Mouse (Mus musculus): ENCODE measurements around the gene Abca4. TPM values are rescaled to one million over a fixed set of nuclear protein-coding genes. Genes with fewer than 3 reads are reported as not detected.
A peak's percentile ranks its signal among the peaks of the same experiment; 100 is the strongest.

The Abca4 gene
- polyA plus RNA-seq, 1 experiment from 2014 or later = 0.44 TPM

DNA sequence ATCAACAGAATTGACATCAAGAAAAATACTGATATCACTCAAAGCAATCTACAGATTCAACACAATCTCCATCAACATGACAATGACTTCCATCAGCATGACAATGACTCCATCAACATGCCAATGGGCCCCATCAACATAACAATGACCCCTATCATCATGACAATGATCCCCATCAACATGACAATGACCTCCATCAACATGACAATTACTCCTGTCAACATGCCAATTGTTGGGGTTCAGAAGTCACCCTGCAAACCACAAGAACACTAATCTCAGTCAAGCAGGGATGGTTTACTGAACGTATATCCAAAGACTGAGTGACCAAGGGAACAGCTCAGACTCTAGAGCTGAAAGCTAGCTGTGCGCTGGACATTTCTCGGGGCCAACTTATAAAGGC lies 101.2 kb downstream of the Abca4 start:
- H3K4me3 ChIP-seq (ENCODE audit: low read depth, low read length) = no peak overlapping the region
- no peak overlapping the region for H3K27ac ChIP-seq (replicated peaks)
- H3K27me3 ChIP-seq (ENCODE audit: control insufficient read depth, insufficient read depth, low read length) = no peaks in the 10 kb centered on the region
- H3K9ac ChIP-seq (ENCODE audit: low read length) = no peak overlapping the region
- H3K36me3 ChIP-seq (ENCODE audit: control insufficient read depth, insufficient read depth, low read length) = no peaks in the 10 kb centered on the region
- no peak for TF ChIP-seq EP300 (optimal IDR thresholded peaks at IDR 0.05)
- TF ChIP-seq CTCF (IDR thresholded peaks at IDR 0.05; ENCODE audit: low read depth) = no peak
- WGBS = 92% methylated on average over 3 of the region's 3 CpGs
- no peak for DNase-seq (ENCODE audit: low spot score)
- no peak for ATAC-seq (ENCODE audit: low FRiP score, low TSS enrichment)
- H3K4me2 ChIP-seq (replicated peaks; ENCODE audit: low read depth) = no peak overlapping the region
- no peaks in the 10 kb centered on the region for H3K4me1 ChIP-seq (replicated peaks; ENCODE audit: control insufficient read depth, insufficient read depth)
- H3K9me3 ChIP-seq (ENCODE audit: control insufficient read depth, low read length) = no peaks in the 10 kb centered on the region

DNA sequence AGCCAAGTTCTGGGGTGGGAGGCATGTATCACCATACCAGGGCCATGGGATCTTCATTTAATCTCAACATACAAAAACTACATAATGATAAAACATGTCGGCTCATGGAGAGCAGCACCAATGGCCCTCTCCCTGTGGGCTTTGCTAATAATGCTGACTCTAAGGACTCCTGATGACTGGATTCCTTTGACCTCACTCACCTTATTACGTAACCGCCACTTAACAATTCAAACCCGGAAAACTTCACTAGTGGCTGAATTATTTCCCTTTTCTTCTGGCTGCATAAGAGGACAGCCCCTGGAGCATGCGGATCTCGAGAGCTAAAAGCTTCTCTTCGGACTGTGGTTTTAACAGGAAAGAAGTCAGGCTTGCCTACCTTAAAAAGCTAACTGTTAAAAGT lies 106.6 kb downstream of the Abca4 start:
- Histone ChIP-seq H3K4me3 (ENCODE audit: low read depth, low read length) (no peak overlapping the region), H3K4me2 (replicated peaks; ENCODE audit: low read depth) (no peak overlapping the region), H3K27ac (replicated peaks) (no peak overlapping the region), H3K9ac (ENCODE audit: low read length) (no peak overlapping the region), H3K9me3 (ENCODE audit: control insufficient read depth, low read length) (no peaks in the 10 kb centered on the region), H3K36me3 (ENCODE audit: control insufficient read depth, insufficient read depth, low read length) (no peaks in the 10 kb centered on the region), H3K27me3 (ENCODE audit: control insufficient read depth, insufficient read depth, low read length) (no peaks in the 10 kb centered on the region), H3K4me1 (replicated peaks; ENCODE audit: control insufficient read depth, insufficient read depth) (no peaks in the 10 kb centered on the region)
- WGBS = 75% methylated on average over 7 of the region's 7 CpGs
- DNase-seq (ENCODE audit: low spot score) (no peak), ATAC-seq (ENCODE audit: low FRiP score, low TSS enrichment) (no peak)
- no peak for TF ChIP-seq EP300 (optimal IDR thresholded peaks at IDR 0.05)
- no peak for TF ChIP-seq CTCF (IDR thresholded peaks at IDR 0.05; ENCODE audit: low read depth)

- Histone ChIP-seq H3K36me3 (ENCODE audit: control insufficient read depth, insufficient read depth, low read length) (no peaks in the 10 kb centered on the region), H3K27me3 (ENCODE audit: control insufficient read depth, insufficient read depth, low read length) (no peaks in the 10 kb centered on the region), H3K4me3 (ENCODE audit: low read depth, low read length) (no peak overlapping the region), H3K27ac (replicated peaks) (no peak overlapping the region), H3K9ac (ENCODE audit: low read length) (no peak overlapping the region), H3K4me1 (replicated peaks; ENCODE audit: control insufficient read depth, insufficient read depth) (no peaks in the 10 kb centered on the region), H3K9me3 (ENCODE audit: control insufficient read depth, low read length) (no peaks in the 10 kb centered on the region), H3K4me2 (replicated peaks; ENCODE audit: low read depth) (no peak overlapping the region)
- DNase-seq (ENCODE audit: low spot score) (no peak), ATAC-seq (ENCODE audit: low FRiP score, low TSS enrichment) (no peak; the same call in 1 of the 2 replicates)
- TF ChIP-seq EP300 (optimal IDR thresholded peaks at IDR 0.05) (no peak), CTCF (IDR thresholded peaks at IDR 0.05; ENCODE audit: low read depth) (no peak)
- WGBS = 34% methylated on average over 4 of the region's 4 CpGs
These were observed 108.2 kb downstream of the Abca4 start for GRCm38 (mm10) chr3:122152431-122152830.

DNA sequence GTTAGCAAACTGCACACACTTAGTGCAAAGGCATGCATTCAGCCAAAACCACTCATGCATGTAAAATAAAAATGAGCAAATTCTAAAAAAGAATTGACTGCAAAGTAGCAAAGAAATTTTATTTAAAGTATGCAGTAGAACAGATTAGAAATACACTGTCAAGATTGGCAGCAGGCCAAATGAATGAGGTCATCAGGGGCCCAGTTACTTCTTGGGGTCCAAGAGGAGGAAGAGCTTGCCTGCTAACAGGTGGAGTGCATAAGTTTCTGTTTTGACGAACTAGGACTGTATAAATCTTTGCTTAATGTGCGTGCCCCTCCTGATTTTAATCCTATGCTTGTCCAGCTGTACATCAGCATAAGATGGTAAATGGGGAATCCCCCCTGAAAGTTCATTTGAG lies 109.8 kb downstream of the Abca4 start:
- Histone ChIP-seq H3K4me3 (ENCODE audit: low read depth, low read length) (no peak overlapping the region), H3K36me3 (ENCODE audit: control insufficient read depth, insufficient read depth, low read length) (no peaks in the 10 kb centered on the region), H3K27ac (replicated peaks) (no peak overlapping the region), H3K4me2 (replicated peaks; ENCODE audit: low read depth) (no peak overlapping the region), H3K9me3 (ENCODE audit: control insufficient read depth, low read length) (no peaks in the 10 kb centered on the region), H3K4me1 (replicated peaks; ENCODE audit: control insufficient read depth, insufficient read depth) (no peaks in the 10 kb centered on the region), H3K27me3 (ENCODE audit: control insufficient read depth, insufficient read depth, low read length) (no peaks in the 10 kb centered on the region), H3K9ac (ENCODE audit: low read length) (no peak overlapping the region)
- ATAC-seq (ENCODE audit: low FRiP score, low TSS enrichment) = no peak
- DNase-seq (ENCODE audit: low spot score) = peak; percentile 39
- WGBS = 8% methylated on average over 2 of the region's 2 CpGs
- TF ChIP-seq CTCF (IDR thresholded peaks at IDR 0.05; ENCODE audit: low read depth) (no peak), EP300 (optimal IDR thresholded peaks at IDR 0.05) (no peak)

DNA sequence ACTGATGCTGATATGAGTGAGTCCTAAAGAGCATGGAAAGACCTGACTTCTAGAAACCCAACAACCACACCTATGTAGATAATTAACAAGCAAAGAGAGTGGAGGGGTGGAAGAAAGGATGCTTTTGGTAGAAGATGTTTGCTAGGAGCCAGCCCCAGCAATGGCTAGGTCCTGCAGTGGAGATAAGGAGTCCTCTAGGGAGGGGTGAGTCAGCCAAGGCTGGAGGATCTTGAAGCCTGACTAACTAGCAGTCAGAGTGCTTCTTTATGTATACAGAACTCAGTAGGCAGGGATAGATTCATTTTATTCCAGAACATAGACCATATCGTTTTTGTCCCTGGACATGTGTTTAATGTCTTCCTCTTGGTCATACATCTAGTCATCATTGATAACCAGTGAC lies 115.2 kb downstream of the Abca4 start:
- Histone ChIP-seq H3K9me3 (ENCODE audit: control insufficient read depth, low read length) (no peaks in the 10 kb centered on the region), H3K27ac (replicated peaks) (no peak overlapping the region), H3K36me3 (ENCODE audit: control insufficient read depth, insufficient read depth, low read length) (no peaks in the 10 kb centered on the region), H3K4me2 (replicated peaks; ENCODE audit: low read depth) (no peak overlapping the region), H3K4me3 (ENCODE audit: low read depth, low read length) (no peak overlapping the region), H3K4me1 (replicated peaks; ENCODE audit: control insufficient read depth, insufficient read depth) (no peaks in the 10 kb centered on the region), H3K9ac (ENCODE audit: low read length) (no peak overlapping the region), H3K27me3 (ENCODE audit: control insufficient read depth, insufficient read depth, low read length) (no peaks in the 10 kb centered on the region)
- ATAC-seq (ENCODE audit: low FRiP score, low TSS enrichment) (peak; percentile 38; the same call in 1 of the 2 replicates), DNase-seq (ENCODE audit: low spot score) (no peak)
- 69% methylated on average over 1 of the region's 1 CpGs for WGBS
- TF ChIP-seq CTCF (IDR thresholded peaks at IDR 0.05; ENCODE audit: low read depth) = no peak
- no peak for TF ChIP-seq EP300 (optimal IDR thresholded peaks at IDR 0.05)

- peak; percentile 83 for ATAC-seq (ENCODE audit: low FRiP score, low TSS enrichment)
- Histone ChIP-seq H3K9me3 (ENCODE audit: control insufficient read depth, low read length) (no peaks in the 10 kb centered on the region), H3K9ac (ENCODE audit: low read length) (no peak overlapping the region), H3K4me2 (replicated peaks; ENCODE audit: low read depth) (no peak overlapping the region), H3K4me1 (replicated peaks; ENCODE audit: control insufficient read depth, insufficient read depth) (no peaks in the 10 kb centered on the region), H3K4me3 (ENCODE audit: low read depth, low read length) (no peak overlapping the region), H3K36me3 (ENCODE audit: control insufficient read depth, insufficient read depth, low read length) (no peaks in the 10 kb centered on the region), H3K27me3 (ENCODE audit: control insufficient read depth, insufficient read depth, low read length) (no peaks in the 10 kb centered on the region), H3K27ac (replicated peaks) (no peak overlapping the region)
- DNase-seq (ENCODE audit: low spot score) = peak; percentile 75
- 42% methylated on average over 10 of the region's 10 CpGs for WGBS
- TF ChIP-seq CTCF (IDR thresholded peaks at IDR 0.05; ENCODE audit: low read depth) (peak; percentile 87), EP300 (optimal IDR thresholded peaks at IDR 0.05) (no peak)
These were observed 125.5 kb downstream of the Abca4 start for GRCm38 (mm10) chr3:122169616-122170178.
